Mouse (Mus musculus) forebrain, embryonic 11.5 days (tissue): ENCODE results near the gene Kcnmb1. TPM values are rescaled to one million over a fixed set of nuclear protein-coding genes. Genes with fewer than 3 reads are reported as not detected.

Experiments used
- ATAC-seq: fragments of 200-750 bp; cut with Nextera tagmentation; replicated peaks from 2 replicates; pipeline ENCODE4 v1.8.0; 2017; ENCODE audit warnings: moderate TSS enrichment; ENCODE audit not compliant: low FRiP score
- DNase-seq: peaks from one replicate; pipeline ENCODE4 v3.0.0-alpha.2; 2017; ENCODE audit warnings: low spot score
- H3K27ac ChIP-seq: fragments of 300-500 bp; sonication (generic); 2 replicates; pipeline ENCODE4 v1.5.1; 2014; ENCODE audit warnings: low read depth, low read length
- H3K27me3 ChIP-seq: fragments of 300-500 bp; sonication (generic); 2 replicates; pipeline ENCODE4 v1.6.1; 2014; ENCODE audit warnings: mild to moderate bottlenecking, low read length, mixed read lengths; ENCODE audit not compliant: control insufficient read depth, insufficient read depth
- H3K36me3 ChIP-seq: fragments of 300-500 bp; sonication (generic); 2 replicates; pipeline ENCODE4 v1.6.1; 2014; ENCODE audit warnings: mild to moderate bottlenecking, low read length, moderate library complexity, mixed read lengths; ENCODE audit not compliant: control insufficient read depth, insufficient read depth
- H3K4me1 ChIP-seq: fragments of 300-500 bp; sonication (generic); replicated peaks from 2 replicates; pipeline ENCODE4 v1.6.1; 2014; ENCODE audit warnings: low read length, mixed read lengths; ENCODE audit not compliant: control insufficient read depth, insufficient read depth
- H3K4me2 ChIP-seq: fragments of 300-500 bp; sonication (generic); 2 replicates; pipeline ENCODE4 v1.6.1; 2014; ENCODE audit warnings: low read depth, mild to moderate bottlenecking, low read length, moderate library complexity, mixed read lengths; ENCODE audit not compliant: severe bottlenecking
- H3K4me3 ChIP-seq: fragments of 300-500 bp; sonication (generic); 2 replicates; pipeline ENCODE4 v1.5.1; 2014; ENCODE audit warnings: low read depth, low read length
- H3K9ac ChIP-seq: fragments of 300-500 bp; sonication (generic); 2 replicates; pipeline ENCODE4 v1.6.1; 2014; ENCODE audit warnings: low read length
- H3K9me3 ChIP-seq: fragments of 300-500 bp; sonication (generic); 2 replicates; pipeline ENCODE4 v1.6.1; 2016; ENCODE audit warnings: low read length, mixed read lengths; ENCODE audit not compliant: control insufficient read depth
- WGBS: fragments of 180-500 bp; shearing (Covaris S2); extraction: QIAGEN DNeasy Blood & Tissue Kit; methylation state at CpG from one replicate; pipeline ENCODE4 v1.1.7; 2014; 5-methylcytosine and 5-hydroxymethylcytosine counted together
- polyA plus RNA-seq: library from polyadenylated mRNA; unstranded; fragments of >200 nt; fragmentation: Nextera tagmentation; extraction: Ambion mirVana; gene quantifications from 2 replicates; pipeline ENCODE4 v1.2.1, GENCODE M21; 2014

The Kcnmb1 gene
- polyA plus RNA-seq, 1 experiment from 2014 or later = 0.05 TPM

- no peak for ATAC-seq
Measured at GRCm38 (mm10) chr11:33926551-33926950, 36.3 kb upstream of the Kcnmb1 start.

DNA sequence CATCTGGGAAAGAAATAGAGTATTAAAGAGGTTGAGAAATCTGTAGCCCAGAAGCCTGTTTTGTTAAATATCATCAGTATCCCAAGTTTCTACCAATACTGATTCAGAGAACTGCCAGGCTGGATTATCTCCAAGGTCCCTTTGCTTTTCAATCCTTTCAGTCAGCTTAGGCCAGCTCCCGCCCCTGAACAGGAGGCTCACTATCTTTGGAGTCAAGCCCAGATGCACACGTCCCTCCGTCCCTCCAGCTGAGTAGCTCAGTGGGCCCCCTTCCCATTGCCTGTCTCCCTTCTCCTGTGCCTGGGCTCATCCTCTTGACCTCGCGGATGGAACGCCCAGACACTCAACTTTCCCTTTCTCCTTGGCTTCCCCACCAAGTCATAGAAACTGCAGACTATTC, 35.5 kb upstream of the Kcnmb1 start:
- WGBS = 61% methylated on average over 6 of the region's 6 CpGs
- H3K27ac ChIP-seq = no peak overlapping the region
- H3K4me1 ChIP-seq = no peaks in the 10 kb centered on the region
- H3K27me3 ChIP-seq = no peaks in the 10 kb centered on the region
- ATAC-seq (no peak), DNase-seq (no peak)
- H3K36me3 ChIP-seq = no peaks in the 10 kb centered on the region
- H3K9ac ChIP-seq = no peak overlapping the region
- H3K9me3 ChIP-seq = no peaks in the 10 kb centered on the region
- no peak overlapping the region for H3K4me2 ChIP-seq
- no peak overlapping the region for H3K4me3 ChIP-seq

More at GRCm38 (mm10) chr11:33926551-33926950, 36.3 kb upstream of the Kcnmb1 start:
- H3K4me2 ChIP-seq = no peak overlapping the region
- no peak overlapping the region for H3K9ac ChIP-seq
- no peak overlapping the region for H3K4me3 ChIP-seq
- no peaks in the 10 kb centered on the region for H3K9me3 ChIP-seq
- no peaks in the 10 kb centered on the region for H3K4me1 ChIP-seq
- DNase-seq = no peak
- no peaks in the 10 kb centered on the region for H3K27me3 ChIP-seq
- no peaks in the 10 kb centered on the region for H3K36me3 ChIP-seq
- 67% methylated on average over 2 of the region's 2 CpGs for WGBS
- H3K27ac ChIP-seq = no peak overlapping the region

DNA sequence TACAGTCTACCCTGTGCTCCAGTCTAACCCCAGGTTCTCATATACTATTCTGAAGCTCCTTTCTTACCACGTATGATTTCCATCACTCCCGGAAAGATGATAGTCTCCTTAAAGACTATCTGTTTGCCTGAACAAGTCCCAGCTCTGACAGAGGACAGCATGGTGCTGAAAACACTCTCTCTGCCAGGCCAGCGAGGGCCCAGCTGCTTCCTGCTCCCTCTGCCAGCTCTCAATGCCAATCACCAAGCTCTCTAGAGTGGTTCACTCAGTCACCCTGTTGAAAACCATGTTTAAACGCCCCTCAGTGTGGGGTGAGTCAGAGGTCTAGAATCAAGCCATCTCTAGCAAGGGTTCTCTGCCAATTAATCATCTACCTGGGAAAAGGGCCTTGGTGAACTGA, 35.0 kb upstream of the Kcnmb1 start:
- Histone ChIP-seq H3K9me3 (no peaks in the 10 kb centered on the region), H3K4me2 (no peak overlapping the region), H3K27ac (no peak overlapping the region), H3K4me1 (no peaks in the 10 kb centered on the region), H3K9ac (no peak overlapping the region), H3K4me3 (no peak overlapping the region), H3K36me3 (no peaks in the 10 kb centered on the region), H3K27me3 (no peaks in the 10 kb centered on the region)
- ATAC-seq = no peak
- no peak for DNase-seq
- WGBS = 79% methylated on average over 4 of the region's 4 CpGs

DNA sequence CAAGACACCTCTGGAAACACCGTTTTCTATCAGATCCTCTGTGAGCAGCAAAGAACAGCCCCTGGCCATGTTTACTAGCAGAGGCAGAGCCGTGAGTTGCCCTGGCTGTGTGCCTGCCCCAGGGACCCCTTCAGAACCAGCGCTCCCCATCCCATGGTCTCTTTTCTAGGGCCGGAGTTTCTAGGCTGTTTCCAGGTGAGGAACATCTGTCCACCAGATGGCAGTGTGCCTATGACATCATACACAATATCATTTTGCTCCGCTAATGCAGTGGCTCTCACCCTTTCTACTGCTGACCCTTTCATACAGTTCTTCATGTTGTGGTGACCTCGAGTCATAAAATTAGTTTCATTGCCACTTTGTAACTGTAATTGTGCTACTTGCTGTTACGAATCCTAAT, 34.2 kb upstream of the Kcnmb1 start:
- Histone ChIP-seq H3K4me3 (no peak overlapping the region), H3K9me3 (no peaks in the 10 kb centered on the region), H3K27me3 (no peaks in the 10 kb centered on the region), H3K9ac (no peak overlapping the region), H3K27ac (no peak overlapping the region), H3K4me1 (no peaks in the 10 kb centered on the region), H3K4me2 (no peak overlapping the region), H3K36me3 (no peaks in the 10 kb centered on the region)
- no peak for DNase-seq
- WGBS = 50% methylated on average over 7 of the region's 7 CpGs
- 0 out of 2 replicates have a peak, but pooled peaks have one; percentile 44 for ATAC-seq

- DNase-seq (no peak), ATAC-seq (no peak)
- WGBS = 84% methylated on average over 11 of the region's 11 CpGs
- no peak overlapping the region for H3K4me3 ChIP-seq
- no peak overlapping the region for H3K4me2 ChIP-seq
- H3K27ac ChIP-seq = no peak overlapping the region
- H3K4me1 ChIP-seq = no peaks in the 10 kb centered on the region
- H3K9me3 ChIP-seq = no peaks in the 10 kb centered on the region
- H3K36me3 ChIP-seq = no peaks in the 10 kb centered on the region
- no peak overlapping the region for H3K9ac ChIP-seq
- no peaks in the 10 kb centered on the region for H3K27me3 ChIP-seq
Measured at GRCm38 (mm10) chr11:33929412-33929811, 33.4 kb upstream of the Kcnmb1 start.

- no peak overlapping the region for H3K27ac ChIP-seq
- no peak overlapping the region for H3K9ac ChIP-seq
- H3K4me1 ChIP-seq = no peaks in the 10 kb centered on the region
- peak overlapping the region; percentile 21; the same call in 1 of the 2 replicates for H3K4me2 ChIP-seq
- no peaks in the 10 kb centered on the region for H3K27me3 ChIP-seq
- DNase-seq = peak; percentile 85
- ATAC-seq = no peak; the same call in 1 of the 2 replicates
- H3K36me3 ChIP-seq = no peaks in the 10 kb centered on the region
- 11% methylated on average over 8 of the region's 10 CpGs for WGBS
- H3K4me3 ChIP-seq = no peak overlapping the region
- no peaks in the 10 kb centered on the region for H3K9me3 ChIP-seq
Measured at GRCm38 (mm10) chr11:33931836-33932385, 30.9 kb upstream of the Kcnmb1 start.

DNA sequence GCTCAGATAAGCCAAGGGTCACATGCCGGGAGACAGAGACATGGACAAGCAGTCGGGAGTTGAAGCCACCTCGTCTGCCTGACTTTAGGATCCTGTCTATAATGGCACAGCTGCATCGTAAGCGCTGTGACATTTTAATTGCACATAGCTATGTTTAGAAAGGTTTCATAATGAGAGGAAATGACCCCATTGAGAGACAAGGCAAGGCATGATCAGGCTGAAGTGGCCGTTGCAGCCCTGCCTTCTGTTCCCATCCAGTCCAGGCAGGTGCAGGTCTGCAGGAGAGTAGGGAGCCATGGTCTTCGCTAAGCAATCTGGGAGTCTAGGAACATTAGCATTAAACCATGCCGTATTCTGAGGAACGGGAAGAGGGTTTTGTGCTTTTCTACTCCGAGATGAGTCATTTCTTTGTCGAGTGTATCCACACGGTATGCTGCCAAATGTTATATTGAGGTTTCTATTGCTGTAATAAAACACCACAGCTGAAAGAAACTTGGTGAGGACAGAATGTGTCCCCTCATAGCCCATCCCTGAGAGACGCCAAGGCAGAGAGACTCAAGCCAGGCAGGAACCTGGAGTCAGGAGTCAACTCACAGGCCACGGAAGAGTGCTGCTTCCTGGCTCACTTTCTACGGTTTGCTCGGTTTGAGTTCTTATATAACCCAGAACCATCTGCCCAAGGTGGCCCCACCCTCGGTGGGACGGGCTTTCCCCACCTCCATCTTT, 30.3 kb upstream of the Kcnmb1 start:
- 73% methylated on average over 18 of the region's 18 CpGs for WGBS
- ATAC-seq (no peak), DNase-seq (no peak)
- Histone ChIP-seq H3K4me2 (peak overlapping the region; percentile 21; the same call in 1 of the 2 replicates), H3K27me3 (no peaks in the 10 kb centered on the region), H3K9ac (no peak overlapping the region), H3K4me3 (no peak overlapping the region), H3K27ac (no peak overlapping the region), H3K9me3 (no peaks in the 10 kb centered on the region), H3K4me1 (no peaks in the 10 kb centered on the region), H3K36me3 (no peaks in the 10 kb centered on the region)

- Histone ChIP-seq H3K9me3 (no peaks in the 10 kb centered on the region), H3K27ac (no peak overlapping the region), H3K4me1 (no peaks in the 10 kb centered on the region), H3K9ac (no peak overlapping the region), H3K36me3 (no peaks in the 10 kb centered on the region), H3K4me3 (no peak overlapping the region), H3K4me2 (no peak overlapping the region), H3K27me3 (no peaks in the 10 kb centered on the region)
- DNase-seq = no peak
- WGBS = 52% methylated on average over 9 of the region's 9 CpGs
- no peak for ATAC-seq
Measured at GRCm38 (mm10) chr11:33934286-33934685, 28.5 kb upstream of the Kcnmb1 start.

DNA sequence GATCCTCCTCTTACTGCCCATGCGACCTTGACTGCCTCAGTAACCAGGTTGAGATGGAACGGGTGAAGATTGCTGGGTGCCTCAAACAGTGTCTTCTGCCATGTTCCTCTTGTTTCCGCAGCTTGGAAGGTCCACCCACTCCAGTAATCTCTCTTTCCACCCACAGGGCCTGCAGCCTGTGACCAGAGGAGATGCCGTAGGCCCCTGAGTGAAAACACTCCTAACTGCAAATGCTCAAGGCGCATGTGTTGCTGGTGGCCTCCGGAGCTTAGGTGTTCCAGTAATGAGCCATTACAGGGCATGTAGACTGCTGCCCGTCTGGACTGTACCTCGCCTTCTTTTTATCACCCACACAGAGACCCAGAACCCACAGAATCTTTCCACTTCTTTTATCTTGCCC, 25.2 kb upstream of the Kcnmb1 start:
- Histone ChIP-seq H3K4me2 (no peak overlapping the region), H3K9ac (no peak overlapping the region), H3K27me3 (no peaks in the 10 kb centered on the region), H3K4me3 (no peak overlapping the region), H3K36me3 (no peaks in the 10 kb centered on the region), H3K27ac (no peak overlapping the region), H3K4me1 (no peaks in the 10 kb centered on the region), H3K9me3 (no peaks in the 10 kb centered on the region)
- DNase-seq (no peak), ATAC-seq (no peak)
- 88% methylated on average over 8 of the region's 8 CpGs for WGBS
